Mouse (Mus musculus) heart, embryonic 12.5 days (tissue): ENCODE results near the gene Ttc22. TPM values are rescaled to one million over a fixed set of nuclear protein-coding genes. Genes with fewer than 3 reads are reported as not detected.

Experiments used
- ATAC-seq: fragments of 200-750 bp; cut with Nextera tagmentation; 2 replicates; pipeline ENCODE4 v1.8.0; 2017; ENCODE audit warnings: moderate TSS enrichment, moderate library complexity; ENCODE audit not compliant: insufficient number of reproducible peaks, low FRiP score
- H3K27ac ChIP-seq: fragments of 300-500 bp; sonication (generic); 2 replicates; pipeline ENCODE4 v1.5.1; 2016; ENCODE audit warnings: mild to moderate bottlenecking, moderate library complexity; ENCODE audit not compliant: poor library complexity, severe bottlenecking
- H3K27me3 ChIP-seq: fragments of 300-500 bp; sonication (generic); replicated peaks from 2 replicates; pipeline ENCODE4 v1.6.1; 2016; ENCODE audit warnings: mild to moderate bottlenecking, moderate library complexity
- H3K36me3 ChIP-seq: fragments of 300-500 bp; sonication (generic); 2 replicates; pipeline ENCODE4 v1.6.1; 2016; ENCODE audit warnings: mild to moderate bottlenecking, moderate library complexity
- H3K4me1 ChIP-seq: fragments of 300-500 bp; sonication (generic); replicated peaks from 2 replicates; pipeline ENCODE4 v1.6.1; 2016; ENCODE audit warnings: mild to moderate bottlenecking
- H3K4me2 ChIP-seq: fragments of 300-500 bp; sonication (generic); 2 replicates; pipeline ENCODE4 v1.6.1; 2016; ENCODE audit warnings: mild to moderate bottlenecking, moderate library complexity
- H3K4me3 ChIP-seq: fragments of 300-500 bp; sonication (generic); 2 replicates; pipeline ENCODE4 v1.5.1; 2016; ENCODE audit warnings: mild to moderate bottlenecking
- H3K9ac ChIP-seq: fragments of 300-500 bp; sonication (generic); 2 replicates; pipeline ENCODE4 v1.6.1; 2016; ENCODE audit warnings: mild to moderate bottlenecking, moderate library complexity
- H3K9me3 ChIP-seq: fragments of 300-500 bp; sonication (generic); replicated peaks from 2 replicates; pipeline ENCODE4 v1.6.1; 2016; ENCODE audit warnings: mild to moderate bottlenecking, moderate library complexity
- WGBS: fragments of 180-500 bp; shearing (Covaris S2); methylation state at CpG from one replicate; pipeline ENCODE4 v1.1.7; 2016; 5-methylcytosine and 5-hydroxymethylcytosine counted together
- polyA plus RNA-seq: library from polyadenylated mRNA; unstranded; fragments of >200 nt; fragmentation: Nextera tagmentation; extraction: Ambion mirVana; gene quantifications from 2 replicates; pipeline ENCODE4 v1.2.1, GENCODE M21; 2016

Gene Ttc22
- polyA plus RNA-seq: 0.57 and 0.91 TPM in 2 replicates

- Histone ChIP-seq H3K27me3 (peaks cover 83% of the 10 kb centered on the region), H3K4me3 (no peak within 1 kb of the TSS), H3K4me2 (no peak within 1 kb of the TSS), H3K36me3 (no peaks in the 10 kb centered on the region), H3K9ac (no peak within 1 kb of the TSS), H3K27ac (no peak within 1 kb of the TSS), H3K9me3 (no peaks in the 10 kb centered on the region), H3K4me1 (peaks cover 7% of the 10 kb centered on the region)
- ATAC-seq: no peak
- WGBS: 20% methylated on average over 16 of the region's 16 CpGs
These were observed at the start of gene Ttc22 for GRCm38 (mm10) chr4:106622030-106622493. Ttc22 (plus strand) TSS chr4:106622432.

GRCm38 (mm10) chr4:106575022-106575421 lies 47.2 kb upstream of the Ttc22 start:
- Histone ChIP-seq H3K27ac (no peak overlapping the region), H3K4me1 (peaks cover 13% of the 10 kb centered on the region), H3K27me3 (no peaks in the 10 kb centered on the region), H3K9ac (no peak overlapping the region), H3K4me3 (no peak overlapping the region), H3K36me3 (peaks cover 86% of the 10 kb centered on the region), H3K9me3 (no peaks in the 10 kb centered on the region), H3K4me2 (no peak overlapping the region)
- no peak for ATAC-seq
- WGBS: 78% methylated on average over 8 of the region's 8 CpGs

GRCm38 (mm10) chr4:106577511-106577910 lies 44.7 kb upstream of the Ttc22 start:
- no peak overlapping the region for H3K27ac ChIP-seq
- no peaks in the 10 kb centered on the region for H3K9me3 ChIP-seq
- H3K9ac ChIP-seq: no peak overlapping the region
- no peak overlapping the region for H3K4me3 ChIP-seq
- no peak overlapping the region for H3K4me2 ChIP-seq
- H3K4me1 ChIP-seq: peaks cover 38% of the 10 kb centered on the region
- no peaks in the 10 kb centered on the region for H3K27me3 ChIP-seq
- no peak for ATAC-seq
- peaks cover 61% of the 10 kb centered on the region for H3K36me3 ChIP-seq
- 79% methylated on average over 7 of the region's 7 CpGs for WGBS

- 0 out of 2 replicates have a peak, but pooled peaks have one; percentile 49 for ATAC-seq
- peaks cover 70% of the 10 kb centered on the region for H3K36me3 ChIP-seq
These were observed 40.9 kb upstream of the Ttc22 start for GRCm38 (mm10) chr4:106581176-106581864.

GRCm38 (mm10) chr4:106581865-106582204 lies 40.4 kb upstream of the Ttc22 start:
- WGBS: 45% methylated on average over 15 of the region's 15 CpGs
- peaks cover 70% of the 10 kb centered on the region for H3K36me3 ChIP-seq

More at GRCm38 (mm10) chr4:106581176-106581864, 40.9 kb upstream of the Ttc22 start:
- Histone ChIP-seq H3K9ac (no peak overlapping the region), H3K27ac (peak overlapping the region; percentile 78), H3K9me3 (no peaks in the 10 kb centered on the region), H3K4me1 (peaks cover 36% of the 10 kb centered on the region), H3K4me2 (peak overlapping the region; percentile 53), H3K27me3 (no peaks in the 10 kb centered on the region), H3K4me3 (0 out of 2 replicates have a peak overlapping the region, but pooled peaks have one; percentile 5)
- 34% methylated on average over 14 of the region's 14 CpGs for WGBS

GRCm38 (mm10) chr4:106582428-106583153 lies 39.6 kb upstream of the Ttc22 start:
- Histone ChIP-seq H3K27ac (peak overlapping the region; percentile 78; the same call in 1 of the 2 replicates), H3K36me3 (peaks cover 71% of the 10 kb centered on the region), H3K4me2 (peak overlapping the region; percentile 53)

More at GRCm38 (mm10) chr4:106581865-106582204, 40.4 kb upstream of the Ttc22 start:
- ATAC-seq: 0 out of 2 replicates have a peak, but pooled peaks have one; percentile 3
- H3K4me1 ChIP-seq: peaks cover 36% of the 10 kb centered on the region
- H3K4me3 ChIP-seq: 0 out of 2 replicates have a peak overlapping the region, but pooled peaks have one; percentile 5
- no peaks in the 10 kb centered on the region for H3K9me3 ChIP-seq
- peak overlapping the region; percentile 78 for H3K27ac ChIP-seq
- H3K4me2 ChIP-seq: peak overlapping the region; percentile 53
- H3K9ac ChIP-seq: no peak overlapping the region
- no peaks in the 10 kb centered on the region for H3K27me3 ChIP-seq

GRCm38 (mm10) chr4:106584665-106585064 lies 37.6 kb upstream of the Ttc22 start:
- WGBS: 87% methylated on average over 4 of the region's 4 CpGs
- H3K27ac ChIP-seq: no peak overlapping the region
- no peaks in the 10 kb centered on the region for H3K27me3 ChIP-seq
- peaks cover 69% of the 10 kb centered on the region for H3K36me3 ChIP-seq
- no peak overlapping the region for H3K9ac ChIP-seq
- H3K4me3 ChIP-seq: no peak overlapping the region
- H3K4me2 ChIP-seq: no peak overlapping the region
- no peaks in the 10 kb centered on the region for H3K9me3 ChIP-seq
- ATAC-seq: no peak
- peaks cover 33% of the 10 kb centered on the region for H3K4me1 ChIP-seq

More at GRCm38 (mm10) chr4:106582428-106583153, 39.6 kb upstream of the Ttc22 start:
- WGBS: 59% methylated on average over 12 of the region's 12 CpGs
- Histone ChIP-seq H3K4me1 (peaks cover 36% of the 10 kb centered on the region), H3K9ac (no peak overlapping the region), H3K27me3 (no peaks in the 10 kb centered on the region), H3K9me3 (no peaks in the 10 kb centered on the region), H3K4me3 (no peak overlapping the region)
- ATAC-seq: peak; percentile 65

GRCm38 (mm10) chr4:106587075-106587474 lies 35.2 kb upstream of the Ttc22 start:
- Histone ChIP-seq H3K27ac (no peak overlapping the region), H3K36me3 (peaks cover 81% of the 10 kb centered on the region), H3K9ac (no peak overlapping the region), H3K4me1 (peaks cover 13% of the 10 kb centered on the region), H3K4me3 (no peak overlapping the region), H3K27me3 (no peaks in the 10 kb centered on the region), H3K9me3 (no peaks in the 10 kb centered on the region), H3K4me2 (no peak overlapping the region)
- WGBS: 87% methylated on average over 6 of the region's 6 CpGs
- ATAC-seq: no peak

- H3K36me3 ChIP-seq: peaks cover 56% of the 10 kb centered on the region
- ATAC-seq: no peak
- no peak overlapping the region for H3K27ac ChIP-seq
- WGBS: 65% methylated on average over 9 of the region's 9 CpGs
- no peak overlapping the region for H3K9ac ChIP-seq
- no peaks in the 10 kb centered on the region for H3K9me3 ChIP-seq
- H3K4me1 ChIP-seq: peaks cover 4% of the 10 kb centered on the region; the same call in 1 of the 2 replicates
- H3K4me2 ChIP-seq: no peak overlapping the region
- no peak overlapping the region for H3K4me3 ChIP-seq
- no peaks in the 10 kb centered on the region for H3K27me3 ChIP-seq
These were observed 32.1 kb upstream of the Ttc22 start for GRCm38 (mm10) chr4:106590142-106590541.

- Histone ChIP-seq H3K4me2 (no peak overlapping the region), H3K27me3 (no peaks in the 10 kb centered on the region), H3K27ac (no peak overlapping the region), H3K9ac (no peak overlapping the region), H3K4me1 (peaks cover 4% of the 10 kb centered on the region; the same call in 1 of the 2 replicates), H3K9me3 (no peaks in the 10 kb centered on the region), H3K4me3 (no peak overlapping the region), H3K36me3 (peaks cover 50% of the 10 kb centered on the region)
- 88% methylated on average over 9 of the region's 9 CpGs for WGBS
- ATAC-seq: no peak
These were observed 31.4 kb upstream of the Ttc22 start for GRCm38 (mm10) chr4:106590871-106591270.

- WGBS: 60% methylated on average over 7 of the region's 7 CpGs
- Histone ChIP-seq H3K4me2 (no peak overlapping the region), H3K9me3 (no peaks in the 10 kb centered on the region), H3K27ac (no peak overlapping the region), H3K9ac (no peak overlapping the region), H3K4me1 (peaks cover 7% of the 10 kb centered on the region; the same call in 1 of the 2 replicates), H3K27me3 (no peaks in the 10 kb centered on the region), H3K36me3 (peaks cover 22% of the 10 kb centered on the region), H3K4me3 (no peak overlapping the region)
- no peak for ATAC-seq
These were observed 28.6 kb upstream of the Ttc22 start for GRCm38 (mm10) chr4:106593636-106594035.
